Mouse (Mus musculus): ENCODE data around the gene Tdrd3.

Gene Tdrd3

DNA sequence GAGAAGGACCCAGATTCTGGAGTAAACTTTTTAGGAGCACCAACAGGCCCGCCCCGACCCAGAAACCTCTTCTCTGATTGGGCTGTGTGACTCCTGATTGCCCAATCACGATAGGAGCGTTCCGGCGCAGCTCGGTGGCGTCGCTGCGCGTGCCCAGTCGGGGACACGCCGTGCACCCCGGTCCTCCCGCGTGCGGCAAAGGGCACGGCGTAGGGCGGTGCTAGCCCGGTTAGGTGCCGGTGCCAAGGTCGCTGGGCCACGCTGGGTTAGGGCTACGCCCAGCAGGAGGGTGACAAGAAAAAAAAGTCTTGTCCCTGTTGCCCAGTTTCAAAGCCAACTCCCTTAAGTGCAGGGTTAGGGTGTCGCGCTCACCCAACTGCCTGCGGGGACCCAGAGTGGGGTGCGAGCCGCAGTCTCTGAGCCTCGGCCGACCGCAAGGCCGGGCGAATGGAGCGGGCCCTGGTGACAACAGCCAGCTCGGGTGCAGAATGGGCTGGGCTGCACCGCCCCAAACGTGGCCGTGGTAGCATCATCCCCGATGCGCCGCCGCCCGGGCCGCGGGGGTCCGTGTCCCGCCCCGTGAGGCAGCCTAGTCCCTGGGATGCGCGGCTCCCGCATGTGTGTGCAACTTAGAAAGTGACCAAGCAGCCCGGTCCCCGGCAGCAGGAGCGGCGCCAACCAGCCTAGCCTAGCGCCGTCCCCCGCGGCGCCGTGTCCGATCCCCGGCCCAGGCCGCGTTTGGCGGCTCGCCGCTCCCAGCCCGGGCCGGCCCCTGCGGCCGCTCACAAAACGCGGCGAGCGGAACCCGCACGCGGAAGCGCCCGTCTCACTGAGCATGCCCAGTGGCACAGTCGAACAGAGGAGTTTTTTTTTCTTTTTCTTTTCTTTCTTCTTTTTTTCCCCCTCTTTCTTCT, at the start of gene Tdrd3:
Gene Tdrd3 (plus strand): TSS at position 832 of the 914 bp plus-strand sequence.
- peak; percentile 85 for DNase-seq (ENCODE audit: low read depth, low spot score)

DNA sequence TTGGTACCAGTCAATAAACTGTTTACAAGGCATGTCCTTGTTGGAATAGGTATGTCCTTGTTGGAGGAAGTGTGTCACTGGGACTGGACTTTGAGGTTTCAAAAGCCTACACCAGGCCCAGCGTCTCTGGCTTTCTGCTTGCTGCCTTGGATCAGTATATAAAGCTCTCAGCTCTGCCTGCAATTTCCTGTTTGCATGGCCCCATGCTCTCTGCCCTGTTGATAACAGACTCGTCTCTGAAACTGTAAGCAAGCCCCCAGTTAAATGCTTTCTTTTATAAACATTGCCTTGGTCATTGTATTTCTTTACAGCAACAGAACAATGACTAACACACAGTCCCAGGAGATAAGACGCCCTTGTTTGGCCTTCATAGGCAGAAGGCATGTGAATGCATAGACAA, 49.3 kb upstream of the Tdrd3 start:
- DNase-seq (ENCODE audit: low read depth, low spot score), result no peak

DNA sequence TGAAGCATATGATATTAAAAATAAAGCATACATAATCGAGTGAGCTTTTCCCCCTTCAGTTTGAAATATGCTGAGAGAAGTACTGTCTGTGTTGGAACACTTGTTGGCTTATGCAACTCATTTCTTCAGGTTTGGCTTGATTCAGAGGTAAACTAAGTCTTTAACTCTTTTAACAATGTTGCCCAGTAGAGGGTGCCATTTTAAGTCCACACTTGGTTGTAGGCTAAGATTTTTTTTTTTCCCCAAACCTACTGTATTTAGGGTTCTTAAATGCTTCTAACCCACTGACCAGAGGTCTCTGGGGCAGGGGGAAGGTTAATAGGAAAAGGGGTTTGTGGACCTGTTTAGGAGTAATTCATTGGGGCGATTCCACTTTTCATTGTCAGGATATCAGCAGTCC, 33.4 kb upstream of the Tdrd3 start:
- no peak for DNase-seq (ENCODE audit: low read depth, low spot score)

DNA sequence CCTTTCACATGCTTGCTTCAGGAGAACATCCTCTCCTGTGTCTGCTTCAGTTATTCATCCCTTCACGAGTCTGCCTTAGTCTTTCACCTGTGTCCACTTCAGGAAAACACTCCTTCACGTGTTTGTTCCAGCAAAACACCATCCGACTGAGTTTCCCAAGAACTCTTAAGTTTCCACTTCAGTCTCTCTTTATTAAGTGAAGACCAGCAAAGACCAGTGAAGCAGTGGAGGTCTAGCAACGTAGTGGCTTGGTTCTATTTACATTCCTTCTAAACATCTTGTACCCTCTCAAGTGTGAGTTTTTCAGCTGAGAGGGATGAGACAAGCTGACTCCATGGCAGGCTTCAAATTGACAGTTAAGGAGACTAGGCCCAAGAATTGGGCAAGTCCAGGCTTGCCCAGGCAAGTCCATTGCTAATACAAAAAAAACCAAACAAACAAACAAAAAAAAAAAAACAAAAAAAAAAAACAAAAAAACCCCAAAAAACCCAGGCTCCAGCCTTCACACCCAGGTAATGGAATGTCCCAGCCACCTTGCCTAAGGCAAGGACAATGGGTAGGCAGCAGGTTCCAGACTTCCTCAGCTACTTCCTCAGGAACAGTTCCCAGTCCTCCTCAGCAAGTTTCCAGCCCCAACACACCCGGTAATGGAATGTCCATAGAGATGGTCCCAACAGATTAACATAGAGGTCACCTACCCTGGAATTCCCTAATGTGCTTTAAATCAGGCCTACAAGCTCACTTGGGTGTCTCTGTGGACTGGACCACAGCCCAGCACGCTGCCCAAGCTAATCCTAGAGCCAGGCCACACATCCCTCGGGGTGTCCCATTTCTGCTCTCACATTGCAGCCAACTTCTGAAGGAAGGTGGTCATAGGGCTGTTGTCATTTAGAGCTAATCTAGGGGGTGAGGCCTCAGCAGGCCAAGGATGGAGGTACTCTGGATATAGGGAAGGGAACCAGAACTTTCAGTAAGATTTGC, 31.9 kb upstream of the Tdrd3 start:
- DNase-seq (ENCODE audit: low read depth, low spot score), result no peak

DNA sequence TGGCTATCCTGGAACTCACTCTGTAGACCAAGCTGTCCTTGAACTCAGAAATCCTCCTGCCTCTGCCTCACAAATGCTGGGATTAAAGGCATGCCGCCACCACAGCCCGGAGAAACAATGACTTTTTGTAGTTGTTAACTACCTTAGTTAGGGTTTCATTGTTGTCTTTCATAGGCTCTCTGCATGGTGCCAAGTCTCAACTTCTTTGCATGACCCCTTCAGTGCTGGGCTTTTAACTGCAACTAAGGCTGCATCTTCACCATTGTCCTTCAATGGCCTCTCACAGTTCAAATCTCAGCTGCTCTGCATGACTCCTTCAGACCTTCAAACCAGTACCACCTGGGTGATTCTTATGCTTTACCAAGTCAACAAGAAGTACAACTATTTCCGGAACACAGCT, 23.3 kb upstream of the Tdrd3 start:
- DNase-seq (ENCODE audit: low read depth, low spot score), result no peak

DNA sequence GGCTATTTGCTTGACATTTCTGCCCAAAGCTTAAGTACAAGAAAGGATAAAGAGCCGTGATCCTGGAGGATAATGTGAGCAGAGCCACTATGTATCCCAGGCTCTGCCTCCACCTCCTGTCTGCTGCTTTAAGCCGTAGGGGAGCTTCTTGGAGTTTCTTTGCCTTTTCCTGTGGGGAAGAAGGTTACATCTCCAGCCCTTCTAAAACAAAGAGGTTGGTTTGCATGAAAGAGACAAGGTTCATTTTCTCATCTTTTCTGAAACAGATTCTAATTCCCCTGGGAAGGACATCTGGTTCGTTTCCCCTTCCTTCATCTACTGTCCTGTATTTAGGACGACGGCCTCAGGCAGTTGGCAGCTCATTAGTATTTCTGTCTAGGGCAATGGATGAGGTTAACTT, 19.8 kb upstream of the Tdrd3 start:
- DNase-seq (ENCODE audit: low read depth, low spot score), result no peak

DNA sequence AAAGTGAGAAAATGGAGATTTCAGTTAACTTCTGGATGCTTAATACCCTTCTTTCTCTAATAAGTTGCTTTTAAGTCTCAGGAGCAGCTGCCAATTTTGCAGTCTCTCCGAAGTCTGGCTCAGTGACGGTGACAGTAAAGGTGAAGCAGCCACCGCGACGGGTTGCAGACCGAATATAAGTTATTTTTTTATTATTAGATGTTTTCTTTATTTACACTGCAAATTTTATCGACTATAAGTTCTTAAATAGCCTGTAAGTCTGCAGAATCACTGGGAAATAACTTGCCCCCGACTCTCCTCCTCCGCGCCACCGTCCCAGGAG, 992 bp upstream of the Tdrd3 start:
- DNase-seq (ENCODE audit: low read depth, low spot score), result no peak

DNA sequence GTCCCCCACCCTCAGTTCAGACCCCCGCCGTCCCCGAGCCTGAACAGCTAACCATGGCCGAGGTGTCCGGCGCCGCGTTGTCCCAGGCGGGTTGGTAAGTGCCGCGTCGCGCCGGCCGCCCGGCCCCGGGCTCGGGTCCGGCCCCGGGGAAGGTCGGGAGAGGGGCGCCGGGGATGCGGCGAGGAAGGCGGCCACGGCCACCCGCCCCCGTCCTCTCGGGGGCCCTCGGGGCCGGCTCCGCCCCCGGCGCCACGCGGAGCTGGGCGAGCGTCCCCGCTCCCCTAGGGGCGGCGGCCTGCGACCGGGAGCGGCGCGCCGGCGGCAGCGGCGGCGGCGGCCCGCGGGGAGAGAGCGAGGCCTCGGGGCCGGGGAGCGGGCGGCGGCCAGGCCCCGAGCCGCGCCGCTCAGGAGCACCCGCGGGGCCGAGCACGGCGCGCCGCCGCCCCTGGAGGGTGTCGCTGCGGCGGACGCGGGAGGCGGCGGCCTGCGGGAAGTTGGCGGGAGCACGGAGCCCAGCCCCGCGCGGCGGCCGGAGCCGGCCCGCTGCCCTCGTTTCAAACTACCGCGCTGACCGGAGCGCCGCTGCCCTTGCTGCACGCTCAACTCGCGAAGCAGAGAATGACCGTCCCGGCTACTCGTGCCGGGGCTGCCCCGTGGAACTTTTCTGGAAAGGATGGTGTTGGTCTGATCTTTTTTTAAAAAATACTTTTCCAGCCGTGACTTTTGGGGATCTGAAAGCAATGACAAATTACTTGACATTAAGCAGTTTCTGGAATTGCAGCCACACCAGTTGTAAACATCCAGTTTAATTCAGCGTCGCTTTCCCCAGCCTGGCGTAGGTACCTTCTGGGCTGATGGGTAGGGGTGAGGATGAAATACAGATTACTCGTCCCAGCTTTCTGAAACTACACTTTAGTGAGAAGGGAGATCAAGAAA, 584 bp downstream of the Tdrd3 start:
- DNase-seq (ENCODE audit: low read depth, low spot score), result no peak

DNA sequence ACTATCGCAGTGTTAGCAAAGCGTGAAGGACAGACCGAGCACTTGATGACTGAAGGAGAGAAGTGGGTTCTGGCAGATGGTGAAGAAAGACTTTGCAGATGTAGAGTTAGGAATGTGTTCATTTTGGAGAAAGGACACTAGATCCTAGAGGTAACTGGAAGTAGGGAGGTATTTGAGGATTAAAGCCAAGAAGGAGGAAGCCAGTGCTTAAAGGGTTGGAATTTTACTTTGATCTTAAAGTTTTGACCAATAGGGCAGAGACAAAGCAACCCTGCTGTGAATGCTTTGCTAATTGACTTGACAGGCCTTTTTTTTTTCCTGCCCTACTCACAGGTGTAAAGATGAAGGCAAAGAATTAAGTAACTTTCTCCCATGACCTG, 1.2 kb downstream of the Tdrd3 start:
- DNase-seq (ENCODE audit: low read depth, low spot score), result no peak

DNA sequence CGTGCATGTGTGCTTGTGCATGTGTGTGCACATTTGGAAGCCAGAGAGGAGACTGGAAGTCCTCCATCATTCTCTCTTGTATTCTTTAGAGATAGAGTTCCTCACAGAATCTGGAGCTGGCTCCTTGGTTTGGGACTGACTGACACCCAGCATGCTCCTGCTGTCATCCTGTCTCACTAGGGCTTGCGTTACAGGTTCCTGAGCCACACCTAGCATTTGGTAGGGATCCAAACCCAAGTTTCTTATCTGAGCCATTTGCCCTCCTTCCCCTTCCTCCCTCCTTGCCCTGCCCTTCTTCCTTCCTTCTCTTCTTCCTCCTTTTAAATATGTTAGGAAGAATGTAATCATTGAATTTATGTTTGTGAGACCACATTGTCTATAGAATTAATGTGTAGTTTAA, 3.3 kb downstream of the Tdrd3 start:
- no peak for DNase-seq (ENCODE audit: low read depth, low spot score)

DNA sequence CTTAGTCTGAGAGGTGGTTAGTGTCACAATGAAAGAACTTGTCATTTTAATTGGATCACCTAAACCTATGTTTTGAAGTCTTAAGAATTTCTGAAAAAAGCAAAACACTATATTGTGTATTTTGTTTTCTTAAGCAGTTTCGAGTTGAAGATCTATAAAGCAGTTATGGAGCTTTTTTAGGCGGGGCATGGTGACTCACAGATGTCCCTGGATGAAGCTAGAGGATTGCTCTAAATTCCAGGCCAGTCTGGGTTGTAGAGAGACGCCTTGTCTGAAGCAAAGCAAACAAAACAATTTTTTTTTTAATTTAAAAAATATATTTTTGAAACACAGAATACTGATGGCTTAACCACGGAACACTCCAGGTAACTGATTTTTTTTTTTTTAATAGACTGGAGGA, 4.1 kb downstream of the Tdrd3 start:
- DNase-seq (ENCODE audit: low read depth, low spot score), result no peak

DNA sequence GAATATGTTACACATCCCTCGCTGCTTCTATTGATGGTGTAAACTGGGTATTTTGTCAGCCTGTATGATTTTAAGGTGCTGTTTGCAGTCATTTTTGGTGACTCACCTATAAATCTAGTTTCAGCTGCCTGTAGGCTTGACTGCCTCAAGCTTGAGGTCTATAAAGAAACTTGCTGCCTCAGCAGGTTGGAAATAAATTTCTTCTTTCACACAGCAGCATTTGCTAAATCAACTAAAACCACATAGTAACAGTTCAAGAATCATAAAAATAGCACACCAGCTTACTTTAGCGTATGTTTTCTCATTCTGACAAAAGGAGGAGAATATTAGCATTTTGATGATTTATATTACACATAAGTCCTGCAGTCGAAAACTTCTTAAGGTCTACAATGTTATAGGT, 6.0 kb downstream of the Tdrd3 start:
- no peak for DNase-seq (ENCODE audit: low read depth, low spot score)

DNA sequence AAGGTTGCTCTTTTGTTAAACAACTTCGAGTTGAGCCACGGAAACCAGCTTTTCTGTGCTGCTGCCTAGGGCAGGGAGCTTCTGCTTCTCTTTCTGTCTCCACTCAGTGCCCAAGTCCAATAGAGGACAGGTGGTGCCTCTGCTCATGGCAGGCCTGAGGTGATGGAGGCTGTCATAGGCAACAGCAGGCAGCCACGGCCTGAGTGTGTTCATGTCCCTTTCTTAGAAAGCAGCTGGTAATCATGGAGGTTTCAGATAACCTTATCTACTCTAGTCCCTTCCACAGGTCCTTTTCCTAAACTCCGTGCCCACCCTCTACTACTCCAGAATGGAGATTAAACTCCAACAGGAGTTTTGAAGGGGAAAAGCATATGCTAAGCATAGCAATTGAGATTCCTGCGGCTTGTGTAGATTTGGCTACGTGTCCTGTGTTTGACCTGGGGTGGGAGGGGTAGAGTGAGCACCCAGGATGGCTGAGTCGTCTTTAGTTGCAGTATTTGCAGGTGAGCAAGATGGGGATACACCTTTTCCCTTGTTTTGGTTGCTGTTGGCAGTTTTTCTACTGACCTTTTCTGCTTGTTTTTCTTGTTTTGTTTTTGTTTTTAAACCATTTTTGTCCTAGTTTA, 10.0 kb downstream of the Tdrd3 start:
- no peak for DNase-seq (ENCODE audit: low read depth, low spot score)

DNA sequence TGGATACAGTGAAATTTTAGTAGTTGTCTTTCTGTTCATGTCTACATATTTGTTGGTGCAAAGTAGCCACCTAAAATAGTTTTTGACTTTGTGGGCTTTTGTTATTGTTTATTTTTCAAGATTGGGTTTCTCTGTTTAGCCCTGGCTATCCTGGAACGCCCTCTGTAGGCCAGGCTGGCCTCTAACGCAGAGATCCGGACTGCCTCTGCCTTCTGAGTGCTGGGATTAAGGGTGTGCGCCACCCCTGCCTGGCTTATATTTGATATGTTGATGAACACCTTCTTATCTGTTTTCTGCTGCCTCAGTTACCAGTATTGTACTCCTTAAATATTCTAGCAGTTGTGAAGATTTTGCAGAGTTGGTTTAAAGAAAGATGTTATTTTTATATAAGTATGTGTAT, 10.6 kb downstream of the Tdrd3 start:
- no peak for DNase-seq (ENCODE audit: low read depth, low spot score)

DNA sequence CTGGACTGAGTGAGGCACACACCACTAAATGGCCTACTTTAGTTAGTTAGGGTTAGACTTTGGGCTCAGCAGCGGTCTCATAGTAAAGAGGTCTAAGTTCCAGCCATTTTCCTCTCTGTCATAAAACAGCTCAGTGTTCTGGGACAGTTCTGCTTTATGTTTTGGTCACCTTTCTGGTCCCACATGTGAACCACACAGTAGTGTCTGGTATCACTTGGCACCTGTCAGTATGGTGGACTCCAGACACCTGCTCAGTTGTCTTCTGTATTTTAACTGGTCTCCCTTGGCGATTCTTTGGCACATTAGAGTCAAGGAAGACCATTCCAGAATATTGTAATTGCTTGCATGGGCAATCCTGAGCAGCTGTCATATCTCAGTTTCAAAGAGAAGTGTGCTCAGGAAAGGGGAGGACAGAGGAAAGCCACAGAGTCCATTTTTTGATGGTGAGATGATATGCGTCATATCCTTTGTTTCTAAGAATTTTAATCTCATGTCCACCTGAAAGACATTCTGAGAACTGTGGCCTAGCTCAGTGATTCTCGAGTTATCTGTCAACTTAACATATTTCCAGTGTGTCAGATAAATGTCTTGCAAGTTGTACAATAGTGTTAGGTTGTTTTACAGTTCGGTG, 11.3 kb downstream of the Tdrd3 start:
- no peak for DNase-seq (ENCODE audit: low read depth, low spot score)

DNA sequence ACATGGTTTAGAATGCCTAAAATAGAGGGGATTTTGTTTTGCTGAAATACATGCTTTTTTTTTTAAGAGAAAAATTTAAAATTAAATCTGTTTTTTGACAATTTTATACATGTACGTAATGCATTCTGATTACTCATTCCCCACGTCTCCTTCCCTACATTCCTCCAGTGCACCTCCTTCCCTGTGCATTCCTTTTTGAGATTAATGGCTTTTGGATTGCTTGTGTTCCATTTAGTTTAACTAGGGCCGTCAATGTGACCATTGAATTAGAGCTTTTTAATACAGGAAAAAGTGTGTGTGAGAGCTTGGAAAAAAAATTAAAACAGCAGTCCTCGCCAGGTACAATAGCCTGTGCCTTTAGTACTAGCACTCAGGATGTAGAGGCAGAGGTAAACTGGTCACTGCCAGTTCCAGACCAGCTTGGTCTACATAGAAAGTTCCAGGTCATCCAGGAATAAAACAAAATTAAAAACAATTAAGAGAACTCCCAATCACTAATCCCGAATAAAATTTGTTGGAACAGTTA, 17.0 kb downstream of the Tdrd3 start:
- DNase-seq (ENCODE audit: low read depth, low spot score), result no peak

DNA sequence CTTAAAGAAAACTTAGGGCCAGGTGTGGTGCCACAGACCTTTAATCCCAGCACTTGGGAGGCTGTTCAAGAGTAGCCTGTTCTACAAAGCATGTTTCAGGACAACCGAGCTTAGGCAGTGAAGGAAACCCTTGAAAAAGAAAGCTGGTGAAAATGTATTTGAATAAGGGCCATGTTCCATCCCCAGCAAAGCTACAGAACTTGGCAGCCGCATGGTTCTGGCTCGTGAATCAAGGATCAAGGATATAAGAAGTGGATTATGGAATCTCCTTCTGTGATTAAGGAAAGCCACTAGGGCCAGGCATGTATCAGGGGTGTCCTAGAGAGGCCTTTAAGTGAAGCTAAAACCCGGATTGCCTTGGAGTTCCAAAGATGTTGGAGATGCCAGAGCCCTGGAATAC, 18.9 kb downstream of the Tdrd3 start:
- DNase-seq (ENCODE audit: low read depth, low spot score), result no peak

DNA sequence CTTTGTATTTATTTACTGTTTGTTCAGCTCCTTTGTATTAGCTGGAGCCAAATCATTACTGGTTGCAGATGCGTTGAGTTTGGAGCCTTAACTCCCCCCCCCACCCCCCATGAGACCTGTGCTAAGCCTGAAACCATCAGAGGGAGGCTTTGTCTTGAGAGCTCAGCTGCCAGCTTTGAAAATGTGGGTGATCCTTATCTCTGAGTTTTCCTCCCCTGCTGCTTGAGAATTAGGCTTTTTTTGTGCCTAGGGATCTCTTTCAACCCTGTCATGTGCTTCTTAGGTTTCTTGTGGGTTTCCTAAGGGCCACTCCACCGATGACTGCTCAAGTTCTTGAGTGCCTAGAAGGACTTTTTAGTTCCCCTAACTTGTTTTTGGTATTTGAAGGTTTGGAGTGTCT, 23.3 kb downstream of the Tdrd3 start:
- no peak for DNase-seq (ENCODE audit: low read depth, low spot score)

DNA sequence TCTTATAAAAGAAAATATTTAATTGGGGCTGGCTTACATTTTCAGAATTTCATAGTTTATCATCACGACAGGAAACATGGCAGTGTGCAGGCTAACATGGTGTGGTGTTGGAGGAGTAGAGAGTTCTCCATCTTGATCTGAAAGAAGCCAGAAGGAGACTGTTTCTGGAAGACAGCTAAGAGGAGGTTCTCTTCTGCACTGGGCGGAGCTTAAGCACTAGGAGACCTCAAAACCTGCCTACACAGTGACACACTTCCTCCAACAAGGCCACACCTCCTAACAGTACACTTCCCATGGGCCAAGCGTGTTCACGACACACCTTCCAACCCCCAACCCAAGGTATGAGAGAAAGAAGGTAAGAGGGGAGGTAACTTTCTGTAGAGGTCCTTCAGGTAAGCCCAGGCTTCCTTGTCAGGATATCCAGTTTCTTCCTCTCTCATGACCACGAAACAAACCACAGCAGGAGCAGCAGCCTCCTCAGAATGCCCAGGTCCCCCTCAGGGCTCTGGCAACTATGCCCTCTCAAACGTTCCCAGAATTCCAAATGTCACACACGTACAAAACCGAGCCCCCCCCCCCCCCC, 30.0 kb downstream of the Tdrd3 start:
- no peak for DNase-seq (ENCODE audit: low read depth, low spot score)
